Mouse (Mus musculus) ovary, adult 2 months (tissue): ENCODE data around the gene Hoxc12. TPM values are rescaled to one million over a fixed set of nuclear protein-coding genes. Genes with fewer than 3 reads are reported as not detected.

Source experiments
- polyA plus RNA-seq: library from polyadenylated mRNA; depleted of rRNA; stranded (reverse); fragments of >200 nt; gene quantifications from 2 replicates; pipeline ENCODE4 v1.2.3, GENCODE M21; 2012; rRNA removed

Hoxc12 gene
- not detected in 2 replicates for polyA plus RNA-seq

GRCm38 (mm10) chr15:102936279-102936972 is at the start of gene Hoxc12:
Gene Hoxc12 (plus strand): TSS chr15:102936757.

GRCm38 (mm10) chr15:102921053-102922011 is 15.2 kb upstream of the Hoxc12 start, which contains the start of gene Hoxc13:
Gene Hoxc13 (plus strand): TSS chr15:102921103.

GRCm38 (mm10) chr15:102954192-102955006 is 17.8 kb downstream of the Hoxc12 start, which contains the start of gene Hoxc11:
Gene Hoxc11 (plus strand): TSS chr15:102954427.

GRCm38 (mm10) chr15:102966776-102967311 is 30.3 kb downstream of the Hoxc12 start, which contains the start of gene Hoxc10:
Gene Hoxc10 (plus strand): TSS chr15:102966796.

GRCm38 (mm10) chr15:102967312-102967510 is 30.7 kb downstream of the Hoxc12 start, which contains the start of gene Hoxc5:
Gene Hoxc5 (plus strand): TSS chr15:102967443.

GRCm38 (mm10) chr15:102976171-102976570 is 39.6 kb downstream of the Hoxc12 start, which contains the start of gene Hoxc9:
Gene Hoxc9 (plus strand): TSS chr15:102976439.

Other genes with a start within 250 kb of the Hoxc12 start
- gene Calcoco1, start 214.6 kb upstream of the Hoxc12 start, polyA plus RNA-seq: 61.4 and 72.0 TPM in 2 replicates
- gene Hoxc13, start 15.7 kb upstream of the Hoxc12 start, polyA plus RNA-seq: not detected in 2 replicates
- 0.07 TPM in 1 of 2 replicates, not detected in the other for gene Hoxc11, start 17.7 kb downstream of the Hoxc12 start, polyA plus RNA-seq
- gene Hoxc10, start 30.0 kb downstream of the Hoxc12 start, polyA plus RNA-seq: 5.3 and 5.9 TPM in 2 replicates
- gene Hoxc5, start 30.7 kb downstream of the Hoxc12 start, polyA plus RNA-seq: 9.7 and 10.1 TPM in 2 replicates
- gene Hoxc9, start 39.7 kb downstream of the Hoxc12 start, polyA plus RNA-seq: 11.3 and 15.4 TPM in 2 replicates
- gene Hoxc8, start 53.9 kb downstream of the Hoxc12 start, polyA plus RNA-seq: 8.4 and 12.4 TPM in 2 replicates
- gene Hoxc6, start 61.5 kb downstream of the Hoxc12 start, polyA plus RNA-seq: 22.7 and 28.5 TPM in 2 replicates
- gene Hoxc4, start 82.2 kb downstream of the Hoxc12 start, polyA plus RNA-seq: 8.1 and 8.2 TPM in 2 replicates
- gene Smug1, start 230.3 kb downstream of the Hoxc12 start, polyA plus RNA-seq: 28.2 and 28.4 TPM in 2 replicates